Mouse (Mus musculus): ENCODE results near the gene Agfg2.

Gene Agfg2

GRCm38 (mm10) chr5:137684294-137685123 is at the start of gene Agfg2:
TSS of gene Agfg2 (minus strand) at chr5:137684726.
- DNase-seq (ENCODE audit: low spot score), result peak; percentile 99

GRCm38 (mm10) chr5:137733638-137734288 is 49.2 kb upstream of the Agfg2 start:
- DNase-seq (ENCODE audit: low spot score), result no peak

GRCm38 (mm10) chr5:137726767-137727166 is 42.2 kb upstream of the Agfg2 start:
- no peak for DNase-seq (ENCODE audit: low spot score)

GRCm38 (mm10) chr5:137723840-137724239 is 39.3 kb upstream of the Agfg2 start:
- no peak for DNase-seq (ENCODE audit: low spot score)

GRCm38 (mm10) chr5:137720558-137721164 is 36.1 kb upstream of the Agfg2 start:
- DNase-seq (ENCODE audit: low spot score), result peak; percentile 65

GRCm38 (mm10) chr5:137719088-137719487 is 34.6 kb upstream of the Agfg2 start:
- no peak for DNase-seq (ENCODE audit: low spot score)

GRCm38 (mm10) chr5:137718020-137718790 is 33.7 kb upstream of the Agfg2 start:
- no peak for DNase-seq (ENCODE audit: low spot score)

- no peak for DNase-seq (ENCODE audit: low spot score)
These were observed 31.2 kb upstream of the Agfg2 start for GRCm38 (mm10) chr5:137715685-137716084.

GRCm38 (mm10) chr5:137713454-137713853 is 28.9 kb upstream of the Agfg2 start:
- DNase-seq (ENCODE audit: low spot score), result no peak

- peak; percentile 95 for DNase-seq (ENCODE audit: low spot score)
These were observed 22.5 kb upstream of the Agfg2 start for GRCm38 (mm10) chr5:137706913-137707633.

GRCm38 (mm10) chr5:137705242-137705641 is 20.7 kb upstream of the Agfg2 start:
- no peak for DNase-seq (ENCODE audit: low spot score)

GRCm38 (mm10) chr5:137699850-137700249 is 15.3 kb upstream of the Agfg2 start:
- no peak for DNase-seq (ENCODE audit: low spot score)

GRCm38 (mm10) chr5:137699080-137699479 is 14.6 kb upstream of the Agfg2 start:
- no peak for DNase-seq (ENCODE audit: low spot score)

- no peak for DNase-seq (ENCODE audit: low spot score)
These were observed 11.4 kb upstream of the Agfg2 start for GRCm38 (mm10) chr5:137695930-137696329.

GRCm38 (mm10) chr5:137694796-137695195 is 10.3 kb upstream of the Agfg2 start:
- no peak for DNase-seq (ENCODE audit: low spot score)

- DNase-seq (ENCODE audit: low spot score), result no peak
These were observed 7.4 kb upstream of the Agfg2 start for GRCm38 (mm10) chr5:137691881-137692280.

GRCm38 (mm10) chr5:137690531-137690930 is 6.0 kb upstream of the Agfg2 start:
- DNase-seq (ENCODE audit: low spot score), result no peak

GRCm38 (mm10) chr5:137689974-137690373 is 5.4 kb upstream of the Agfg2 start:
- DNase-seq (ENCODE audit: low spot score), result no peak

- no peak for DNase-seq (ENCODE audit: low spot score)
These were observed 1.7 kb upstream of the Agfg2 start for GRCm38 (mm10) chr5:137686127-137686790.

GRCm38 (mm10) chr5:137685653-137686052 is 1.1 kb upstream of the Agfg2 start:
- DNase-seq (ENCODE audit: low spot score), result no peak

Data from urinary bladder, postnatal 14 days (tissue).